30 mouse cellular contexts compared by ENCODE assay signal in genomic region chr12:72962761-72963160, GRCm38 (mm10). TPM values are rescaled to one million over a fixed set of nuclear protein-coding genes. Genes with fewer than 3 reads are reported as not detected.
DNase-seq lines count a peak whose midpoint lies in the region; ATAC-seq and TF ChIP-seq lines count a peak whose summit lies in the region.
"Had no signal": no experiment of that assay in that cellular context is flagged by ENCODE, and none has a peak within 500 bp of the region (broad histone marks: within the 10 kb centered on the region; RNA-seq: fewer than 3 reads in every experiment).

No protein-coding gene starts in this region.

- 66% methylated on average over 6 of the region's 6 CpGs for WGBS in heart, adult 2 months
- WGBS in heart, embryonic 10.5 days: 62% methylated on average over 6 of the region's 6 CpGs
- WGBS in stomach, postnatal 0 days: 64% methylated on average over 6 of the region's 6 CpGs

- TF ChIP-seq CTCF in heart, adult 2 months (IDR thresholded peaks at IDR 0.05): 0 out of 2 replicates have a peak, but pooled peaks have one; percentile 9
- TF ChIP-seq CTCF in ES-Bruce4 (IDR thresholded peaks at IDR 0.05; ENCODE audit: low read depth, low read length): peak; percentile 39
- peak in 2 of 3 experiments; percentile 3 to 34; a peak in 2 of 6 replicates for TF ChIP-seq CTCF in MEL (IDR thresholded peaks at IDR 0.05 in 2 of 3, conservative IDR thresholded peaks at IDR 0.05 in 1 of 3; ENCODE audit: control insufficient read depth in 1 of 3, insufficient read depth in 1 of 3, low read depth in 2 of 3, low read length in 3 of 3, poor library complexity in 1 of 3, severe bottlenecking in 1 of 3)
- 0 out of 2 replicates have a peak, but pooled peaks have one; percentile 12 for TF ChIP-seq CTCF in stomach, postnatal 0 days (IDR thresholded peaks at IDR 0.05; ENCODE audit: low read depth)

- no peak for DNase-seq in heart, adult 2 months
- no peak for DNase-seq in heart, embryonic 10.5 days (ENCODE audit: low spot score)
- DNase-seq in MEL (ENCODE audit: low read depth, low spot score): peak; percentile 9
- DNase-seq in stomach, postnatal 0 days (ENCODE audit: low spot score): no peak
- DNase-seq in lung, postnatal 36 days: no peak
- no peak for DNase-seq in kidney, adult 18-20 months
- no peak for DNase-seq in left cerebral cortex, postnatal 14 days (ENCODE audit: low spot score in 2 of 2)
- DNase-seq: adrenal gland, adult 2 months; adrenal gland, postnatal 14 days; cerebellum, adult 11 months; cerebellum, adult 2 months; cerebellum, adult 9-11 months; cerebellum, postnatal 25 days; forebrain, postnatal 0 days; gastrocnemius, adult 2 months; gastrocnemius, postnatal 14 days had no signal

- H3K79me2 ChIP-seq in heart, adult 2 months (replicated peaks; ENCODE audit: control insufficient read depth, insufficient read depth, low read length): no peaks in the 10 kb centered on the region
- no peaks in the 10 kb centered on the region for H3K79me2 ChIP-seq in MEL (ENCODE audit: control insufficient read depth, insufficient read depth, low read length, poor library complexity)

- H3K27ac ChIP-seq in heart, adult 2 months: no peak overlapping the region
- H3K27ac ChIP-seq in heart, embryonic 10.5 days: no peak overlapping the region
- H3K27ac ChIP-seq in ES-Bruce4 (ENCODE audit: insufficient read depth, low read length) (no peak overlapping the region), MEL (ENCODE audit: control insufficient read depth, low read depth, low read length) (no peak overlapping the region)
- H3K27ac ChIP-seq in stomach, postnatal 0 days (replicated peaks): no peak overlapping the region
- H3K27ac ChIP-seq: embryonic facial prominence, embryonic 12.5 days; embryonic facial prominence, embryonic 15.5 days; gastrocnemius, adult 2 months; heart, embryonic 13.5 days; hindbrain, embryonic 12.5 days had no signal

- intact Hi-C loops in heart, adult 2 months (cut with DNase I): no loop called here
- intact Hi-C loops in left cerebral cortex, postnatal 14 days (cut with DNase I): no loop called here

- H3K4me2 ChIP-seq in stomach, postnatal 0 days (replicated peaks; ENCODE audit: low read depth): no peak overlapping the region
- H3K4me2 ChIP-seq: embryonic facial prominence, embryonic 12.5 days; embryonic facial prominence, embryonic 15.5 days; heart, embryonic 13.5 days; hindbrain, embryonic 12.5 days had no signal

- no peak overlapping the region for H3K9ac ChIP-seq in heart, adult 2 months (ENCODE audit: low read depth, low read length)
- H3K9ac ChIP-seq in ES-Bruce4 (ENCODE audit: low read depth, poor library complexity, severe bottlenecking) (no peak overlapping the region), MEL (ENCODE audit: control insufficient read depth, low read depth, low read length, poor library complexity, severe bottlenecking) (no peak overlapping the region)
- H3K9ac ChIP-seq in stomach, postnatal 0 days (ENCODE audit: low read length): no peak overlapping the region
- H3K9ac ChIP-seq: embryonic facial prominence, embryonic 12.5 days; embryonic facial prominence, embryonic 15.5 days; forebrain, postnatal 0 days; heart, embryonic 13.5 days; hindbrain, embryonic 12.5 days had no signal

- H3K9me3 ChIP-seq in heart, embryonic 10.5 days: no peaks in the 10 kb centered on the region
- H3K9me3 ChIP-seq in ES-Bruce4 (replicated peaks; ENCODE audit: control insufficient read depth, insufficient read depth, low read length, poor library complexity, severe bottlenecking) (no peaks in the 10 kb centered on the region), MEL (replicated peaks; ENCODE audit: insufficient read depth, low read length) (no peaks in the 10 kb centered on the region)
- H3K9me3 ChIP-seq in stomach, postnatal 0 days (ENCODE audit: control insufficient read depth, low read length): no peaks in the 10 kb centered on the region
- H3K9me3 ChIP-seq: embryonic facial prominence, embryonic 12.5 days; embryonic facial prominence, embryonic 15.5 days had no signal

- H3K4me1 ChIP-seq in heart, adult 2 months (ENCODE audit: control insufficient read depth, insufficient read depth, low read length): no peaks in the 10 kb centered on the region
- no peaks in the 10 kb centered on the region for H3K4me1 ChIP-seq in heart, embryonic 10.5 days
- H3K4me1 ChIP-seq in ES-Bruce4 (ENCODE audit: control insufficient read depth, insufficient read depth, low read length) (no peaks in the 10 kb centered on the region), MEL (ENCODE audit: control insufficient read depth in 1 of 2, insufficient read depth in 2 of 2, low read length in 2 of 2) (no peaks in the 10 kb centered on the region)
- H3K4me1 ChIP-seq in stomach, postnatal 0 days (replicated peaks; ENCODE audit: control insufficient read depth, insufficient read depth): no peaks in the 10 kb centered on the region
- H3K4me1 ChIP-seq: embryonic facial prominence, embryonic 12.5 days; embryonic facial prominence, embryonic 15.5 days; heart, embryonic 13.5 days; hindbrain, embryonic 12.5 days had no signal

- no peak for ATAC-seq in stomach, postnatal 0 days (ENCODE audit: low FRiP score, low TSS enrichment)
- ATAC-seq: forebrain, embryonic 14.5 days; forebrain, postnatal 0 days; hindbrain, embryonic 16.5 days; intestine, embryonic 16.5 days had no signal

- TF ChIP-seq RAD21 in MEL (IDR thresholded peaks at IDR 0.05; ENCODE audit: low read depth, low read length): peak; percentile 31

- H3K36me3 ChIP-seq in heart, adult 2 months (ENCODE audit: control insufficient read depth, insufficient read depth, low read length): no peaks in the 10 kb centered on the region
- no peaks in the 10 kb centered on the region for H3K36me3 ChIP-seq in heart, embryonic 10.5 days
- H3K36me3 ChIP-seq in ES-Bruce4 (ENCODE audit: control insufficient read depth, insufficient read depth, low read length, poor library complexity, severe bottlenecking): no peaks in the 10 kb centered on the region
- no peaks in the 10 kb centered on the region for H3K36me3 ChIP-seq in MEL (ENCODE audit: control insufficient read depth in 1 of 2, insufficient read depth in 2 of 2, low read length in 2 of 2)
- no peaks in the 10 kb centered on the region for H3K36me3 ChIP-seq in stomach, postnatal 0 days (ENCODE audit: control insufficient read depth, insufficient read depth, low read length)
- H3K36me3 ChIP-seq: embryonic facial prominence, embryonic 12.5 days; embryonic facial prominence, embryonic 15.5 days; heart, embryonic 13.5 days; hindbrain, embryonic 12.5 days had no signal

- H3K4me3 ChIP-seq in heart, adult 2 months: no peak overlapping the region
- H3K4me3 ChIP-seq in heart, embryonic 10.5 days: no peak overlapping the region
- H3K4me3 ChIP-seq in ES-Bruce4 (ENCODE audit: low read depth, low read length) (no peak overlapping the region), MEL (ENCODE audit: control insufficient read depth in 1 of 2, insufficient read depth in 1 of 2, low read depth in 2 of 2, low read length in 2 of 2) (no peak overlapping the region)
- H3K4me3 ChIP-seq in stomach, postnatal 0 days (ENCODE audit: low read depth, low read length): no peak overlapping the region
- H3K4me3 ChIP-seq: embryonic facial prominence, embryonic 12.5 days; embryonic facial prominence, embryonic 15.5 days; gastrocnemius, adult 2 months; heart, embryonic 13.5 days; hindbrain, embryonic 12.5 days had no signal

- TF ChIP-seq POLR2A in heart, adult 2 months (IDR thresholded peaks at IDR 0.05; ENCODE audit: insufficient read depth, low read depth, low read length): no peak
- TF ChIP-seq POLR2A in ES-Bruce4 (IDR thresholded peaks at IDR 0.05; ENCODE audit: insufficient read depth, low read length) (no peak), MEL (IDR thresholded peaks at IDR 0.05; ENCODE audit: control insufficient read depth in 1 of 2, insufficient read depth in 1 of 2, low read depth in 1 of 2, low read length in 2 of 2, poor library complexity in 1 of 2) (no peak)

- TF ChIP-seq EP300 in heart, adult 2 months (IDR thresholded peaks at IDR 0.05; ENCODE audit: insufficient read depth, low read depth, low read length): no peak
- TF ChIP-seq EP300 in ES-Bruce4 (IDR thresholded peaks at IDR 0.05; ENCODE audit: insufficient read depth, low read depth, low read length) (no peak), MEL (IDR thresholded peaks at IDR 0.05; ENCODE audit: low read depth in 1 of 2, low read length in 2 of 2) (no peak)
- TF ChIP-seq EP300 in stomach, postnatal 0 days (optimal IDR thresholded peaks at IDR 0.05): no peak

- H3K27me3 ChIP-seq in heart, adult 2 months (ENCODE audit: control insufficient read depth, insufficient read depth, low read length): no peaks in the 10 kb centered on the region
- H3K27me3 ChIP-seq in heart, embryonic 10.5 days (ENCODE audit: insufficient read depth, poor library complexity, severe bottlenecking): peaks cover 15% of the 10 kb centered on the region; the same call in 1 of the 2 replicates
- H3K27me3 ChIP-seq in ES-Bruce4 (ENCODE audit: control insufficient read depth, insufficient read depth, low read length, poor library complexity, severe bottlenecking): no peaks in the 10 kb centered on the region
- H3K27me3 ChIP-seq in MEL (ENCODE audit: control insufficient read depth in 1 of 2, insufficient read depth in 2 of 2, low read length in 2 of 2): peaks cover 8% of the 10 kb centered on the region in 2 experiments; a peak in 3 of 4 replicates
- H3K27me3 ChIP-seq in stomach, postnatal 0 days (ENCODE audit: control insufficient read depth, insufficient read depth, low read length): no peaks in the 10 kb centered on the region
- H3K27me3 ChIP-seq: embryonic facial prominence, embryonic 12.5 days; embryonic facial prominence, embryonic 15.5 days had no signal

RNA-seq across cellular contexts. Expression of gene 4930447C04Rik, which starts 22.2 kb away (rescaled TPM):
- under 1 TPM; 0.30 to 0.47 TPM for total RNA-seq in heart, adult 2 months (2021)
- 0.23 TPM in 1 of 2 replicates, not detected in the other for polyA plus RNA-seq in heart, adult 2 months (2012; rRNA removed)
- 4.3 and 4.8 TPM in 2 replicates for polyA plus RNA-seq in heart, embryonic 10.5 days (2016; fragmentation: Nextera tagmentation; extraction: Ambion mirVana)
- polyA plus RNA-seq in ES-Bruce4 (2011; ENCODE audit: insufficient read depth, insufficient read length, low read depth, missing spikeins) (79.1 and 91.6 TPM in 2 replicates), MEL (2012; ENCODE audit: insufficient read depth in 1 of 2, insufficient read length in 2 of 2, low read depth in 1 of 2, low replicate concordance in 2 of 2, missing spikeins in 1 of 2) (not detected)
- total RNA-seq in MEL (2012; rRNA removed): not detected in 2 replicates
- polyA plus RNA-seq in stomach, postnatal 0 days (2015; fragmentation: Nextera tagmentation; extraction: Ambion mirVana): 0.57 and 0.67 TPM in 2 replicates
- total RNA-seq in left cerebral cortex, postnatal 14 days (2021): 1 to 10 TPM; 6.8 to 7.9 TPM
- total RNA-seq: gastrocnemius, adult 2 months had no signal
- polyA plus RNA-seq: adrenal gland, adult 2 months had no signal

RNA-seq across cellular contexts. Expression of gene Six6, which starts 23.1 kb away (rescaled TPM):
- total RNA-seq in heart, adult 2 months (2021): not detected
- not detected in 2 replicates for polyA plus RNA-seq in heart, adult 2 months (2012; rRNA removed)
- not detected in 2 replicates for polyA plus RNA-seq in heart, embryonic 10.5 days (2016; fragmentation: Nextera tagmentation; extraction: Ambion mirVana)
- polyA plus RNA-seq in ES-Bruce4 (2011; ENCODE audit: insufficient read depth, insufficient read length, low read depth, missing spikeins) (not detected in 2 replicates), MEL (2012; ENCODE audit: insufficient read depth in 1 of 2, insufficient read length in 2 of 2, low read depth in 1 of 2, low replicate concordance in 2 of 2, missing spikeins in 1 of 2) (not detected)
- not detected in 2 replicates for total RNA-seq in MEL (2012; rRNA removed)
- polyA plus RNA-seq in stomach, postnatal 0 days (2015; fragmentation: Nextera tagmentation; extraction: Ambion mirVana): not detected in 2 replicates
- total RNA-seq in left cerebral cortex, postnatal 14 days (2021): not detected
- total RNA-seq: adrenal gland, adult 2 months; adrenal gland, postnatal 14 days; adrenal gland, postnatal 4 days; common myeloid progenitor, adult 5-6 weeks; gastrocnemius, adult 2 months; gastrocnemius, postnatal 14 days; gastrocnemius, postnatal 4 days; heart, postnatal 25 days; hematopoietic stem cell, adult 5-6 weeks had no signal
- polyA plus RNA-seq: adrenal gland, adult 2 months; cerebellum, adult 2 months; heart, embryonic 13.5 days; heart, embryonic 16.5 days; hindbrain, embryonic 12.5 days; hindbrain, embryonic 16.5 days; intestine, embryonic 16.5 days had no signal

Comparison
In these comparisons a context has a peak if more than half of its experiments do, and no peak if none do; other contexts are left out.
1. RNA of gene 4930447C04Rik, which starts 22.2 kb away (polyA plus RNA-seq): 79.1 to 91.6 TPM in ES-Bruce4; 4.3 to 4.8 TPM in heart, embryonic 10.5 days, 0.57 to 0.67 TPM in stomach, postnatal 0 days, 0.23 TPM in heart, adult 2 months and not detected in MEL; every median in the first group is over 10 times any median in the second.
2. Peak in every context shown above with its lines, with median percentiles within 50 percentile points of each other: CTCF ChIP-seq.